Mouse (Mus musculus) left cerebral cortex, postnatal 10 days (tissue): ENCODE results near the gene Akap11. TPM values are rescaled to one million over a fixed set of nuclear protein-coding genes. Genes with fewer than 3 reads are reported as not detected.

Source experiments
- DNase-seq, 2 experiments: peaks; one replicate each; pipeline ENCODE4 v3.0.0; 2021 to 2022; ENCODE audit warnings: low spot score in 2 of 2, mixed read lengths in 1 of 2; ENCODE audit errors: extremely low spot score in 1 of 2
- intact Hi-C: fragments of 180-260 bp; cut with DNase I; formaldehyde crosslinking; loops from one replicate; pipeline ENCODE4 v1.15.1; 2025
- total RNA-seq, 2 experiments: library from RNA; stranded (reverse); gene quantifications; 2 replicates each; pipeline ENCODE4 v1.2.3; 2021

Gene Akap11
- total RNA-seq, 2 experiments from 2014 or later: 156 to 162 TPM

GRCm38 (mm10) chr14:78532345-78532744 is 4.3 kb downstream of the Akap11 start:
- no peak for DNase-seq
- intact Hi-C loops: no loop called here

GRCm38 (mm10) chr14:78530256-78530655 is 6.4 kb downstream of the Akap11 start:
- intact Hi-C loops: no loop called here
- no peak for DNase-seq

GRCm38 (mm10) chr14:78528461-78529425 is 7.9 kb downstream of the Akap11 start:
- DNase-seq: no peak
- intact Hi-C loops: no loop called here

DNA sequence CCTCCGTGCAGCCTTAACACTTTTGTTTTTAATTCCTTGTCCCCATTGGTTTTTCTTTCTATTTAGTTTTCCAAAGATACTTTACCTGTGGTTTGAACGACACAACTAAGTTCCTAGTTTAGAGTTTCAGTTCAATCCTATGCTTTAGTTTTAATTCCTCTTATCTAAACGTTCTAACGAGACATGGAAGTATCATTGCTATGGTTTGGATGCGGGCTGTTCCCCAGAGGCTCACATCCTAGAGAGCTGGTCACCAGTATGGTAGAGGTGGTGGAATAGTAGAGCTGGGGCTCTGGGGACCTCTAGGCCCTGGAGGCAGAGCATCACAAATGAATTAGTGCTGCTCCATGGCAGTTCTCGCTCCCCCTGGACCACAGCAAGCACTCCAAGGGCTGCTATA is 9.7 kb downstream of the Akap11 start:
- intact Hi-C loops: no loop called here
- no peak for DNase-seq

DNA sequence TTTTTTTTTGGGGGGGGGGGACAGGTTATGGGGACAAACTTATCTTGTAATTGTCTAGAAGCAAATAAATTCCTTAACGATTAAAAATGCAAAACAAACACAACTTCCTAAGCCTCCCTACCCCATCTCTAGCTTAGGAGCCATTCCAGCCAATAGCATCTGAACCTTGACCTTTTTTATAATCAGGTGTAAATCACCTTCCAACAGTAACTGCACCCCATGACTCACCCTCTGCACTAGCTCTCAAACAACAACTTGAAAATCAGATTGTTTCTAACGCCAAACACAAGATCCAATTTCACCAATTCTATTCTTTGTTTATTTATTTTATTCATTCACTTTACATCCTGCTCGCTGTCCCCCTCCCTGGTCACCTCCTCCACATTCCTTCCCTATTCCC is 10.1 kb downstream of the Akap11 start:
- no peak for DNase-seq
- intact Hi-C loops: no loop called here

- intact Hi-C loops: no loop called here
- DNase-seq: no peak
Measured at GRCm38 (mm10) chr14:78525611-78526457, 10.8 kb downstream of the Akap11 start.

- intact Hi-C loops: no loop called here
Measured at GRCm38 (mm10) chr14:78525059-78525458, 11.5 kb downstream of the Akap11 start.

GRCm38 (mm10) chr14:78510713-78511112 is 25.9 kb downstream of the Akap11 start:
- intact Hi-C loops: no loop called here

More at GRCm38 (mm10) chr14:78525059-78525458, 11.5 kb downstream of the Akap11 start:
- DNase-seq: no peak

DNA sequence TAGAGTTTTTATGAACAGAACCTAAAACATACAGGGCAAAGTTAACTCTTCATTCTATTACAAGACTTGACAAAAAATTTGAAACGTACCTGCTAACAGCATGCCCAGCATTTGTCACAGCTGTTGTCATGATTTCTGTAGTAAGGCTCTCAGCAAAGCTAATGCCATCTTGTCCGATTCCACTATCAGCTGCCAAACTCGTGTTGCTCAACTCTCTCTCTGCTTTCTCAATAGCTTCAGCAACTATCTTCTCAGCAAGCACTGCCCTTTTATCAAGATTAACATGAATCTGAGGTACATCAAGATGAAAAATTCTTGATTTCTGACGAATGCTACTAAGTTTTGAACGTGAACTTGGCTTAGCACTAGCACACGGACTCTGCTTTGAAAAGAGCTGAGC is 26.8 kb downstream of the Akap11 start:
- DNase-seq: no peak
- intact Hi-C loops: no loop called here

More at GRCm38 (mm10) chr14:78510713-78511112, 25.9 kb downstream of the Akap11 start:
- no peak for DNase-seq

- no peak for DNase-seq
- intact Hi-C loops: no loop called here
Measured at GRCm38 (mm10) chr14:78500578-78500977, 36.0 kb downstream of the Akap11 start.

GRCm38 (mm10) chr14:78496691-78497090 is 39.9 kb downstream of the Akap11 start:
- intact Hi-C loops: no loop called here
- no peak for DNase-seq

GRCm38 (mm10) chr14:78495241-78495640 is 41.4 kb downstream of the Akap11 start:
- intact Hi-C loops: no loop called here
- no peak for DNase-seq

- intact Hi-C loops: no loop called here
- no peak for DNase-seq
Measured at GRCm38 (mm10) chr14:78492602-78493001, 44.0 kb downstream of the Akap11 start.

DNA sequence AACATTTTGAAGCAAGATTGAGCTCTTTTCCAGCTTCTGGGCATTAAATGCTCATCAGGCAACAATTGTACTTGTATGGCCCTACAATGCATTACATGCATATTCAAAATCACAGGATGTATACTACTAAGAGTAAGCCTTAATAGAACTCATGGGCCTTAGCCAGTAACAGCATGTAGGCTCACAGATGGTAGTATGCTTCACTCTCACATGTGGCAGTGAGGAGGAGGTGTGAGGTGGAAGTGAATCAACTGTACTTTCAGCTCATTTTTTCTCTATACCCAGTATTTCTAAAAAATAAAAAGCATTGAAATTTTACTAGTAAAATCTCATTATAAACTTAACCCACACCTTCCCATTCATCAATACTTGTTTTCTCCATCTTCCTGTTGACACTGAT is 45.2 kb downstream of the Akap11 start:
- DNase-seq: peak in 1 of 2 experiments; percentile 53
- intact Hi-C loops: no loop called here

DNA sequence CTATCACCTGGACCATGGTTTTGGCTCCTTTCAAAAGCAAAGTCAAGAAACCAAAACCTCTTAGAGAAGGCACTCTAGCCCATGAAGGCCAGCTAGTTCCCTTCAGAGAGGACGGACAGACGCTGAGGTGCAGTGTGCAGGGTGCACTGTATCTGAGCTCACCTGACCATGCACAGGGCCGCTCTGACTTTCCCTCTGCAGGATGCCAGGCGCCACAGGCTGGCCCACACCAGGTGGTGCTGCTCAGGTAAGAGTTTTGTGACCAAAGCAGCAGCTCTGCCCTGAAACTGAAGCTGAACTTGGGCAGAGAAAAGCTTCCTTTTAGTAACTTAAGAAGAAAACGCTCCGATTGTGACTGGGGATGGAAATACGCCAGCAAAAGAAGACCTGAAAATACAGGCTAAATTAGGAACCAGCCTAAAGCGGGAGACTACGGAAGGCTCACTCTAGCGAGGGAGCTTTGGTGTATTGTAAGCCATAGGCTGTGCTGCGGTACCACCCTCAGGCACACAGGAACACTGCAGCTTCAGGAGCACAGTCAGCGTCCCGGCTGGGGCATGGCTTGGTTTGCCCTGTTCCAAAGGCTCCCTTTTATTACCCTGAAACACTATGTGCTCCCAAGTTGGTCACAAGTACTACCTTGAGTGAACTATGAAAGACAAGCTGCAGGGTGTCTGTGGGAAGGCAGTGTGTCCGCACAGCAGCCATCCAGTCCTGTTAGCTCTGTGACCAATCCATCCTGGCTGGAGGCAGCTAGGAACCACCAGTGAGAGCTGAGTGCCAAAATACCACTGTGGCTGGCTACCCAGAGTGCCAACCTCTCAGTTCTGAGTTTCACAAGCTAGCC is 54.0 kb downstream of the Akap11 start:
- intact Hi-C loops: loop anchor here (5.0 to 10.0 kb wide), 2 partner anchors 195 to 1338 kb away; no protein-coding TSS in a partner anchor

GRCm38 (mm10) chr14:78474058-78474457 is 62.5 kb downstream of the Akap11 start:
- DNase-seq: no peak
- intact Hi-C loops: no loop called here

More for the DNA sequence above, 54.0 kb downstream of the Akap11 start:
- peak; percentile 64 to 73 for DNase-seq

GRCm38 (mm10) chr14:78470714-78471113 is 65.9 kb downstream of the Akap11 start:
- DNase-seq: peak in 1 of 2 experiments; percentile 18
- intact Hi-C loops: no loop called here

GRCm38 (mm10) chr14:78468991-78469390 is 67.6 kb downstream of the Akap11 start:
- DNase-seq: no peak
- intact Hi-C loops: no loop called here

DNA sequence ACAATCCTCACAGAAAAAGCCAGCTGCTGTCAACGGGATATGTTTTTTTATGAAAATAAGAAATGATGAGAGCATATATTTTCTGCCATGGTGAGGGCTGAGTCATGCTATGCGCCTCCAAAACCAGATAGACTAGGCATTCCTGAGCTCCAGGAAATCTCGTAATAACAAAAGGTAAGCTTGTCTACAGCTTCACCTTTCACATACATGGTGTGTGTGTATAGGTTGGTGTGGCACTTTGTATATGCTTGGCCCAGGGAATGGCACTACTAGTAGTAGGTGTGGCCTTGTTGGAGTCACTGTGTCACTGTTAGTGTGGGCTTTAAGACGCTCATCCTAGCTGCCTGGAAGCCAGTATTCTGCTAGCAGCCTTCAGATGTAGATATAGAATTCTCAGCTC is 68.6 kb downstream of the Akap11 start:
- no peak for DNase-seq
- intact Hi-C loops: no loop called here
